Mouse (Mus musculus): Measurements from ENCODE around the gene Tedc1. TPM values are rescaled to one million over a fixed set of nuclear protein-coding genes. Genes with fewer than 3 reads are reported as not detected.

Gene Tedc1
- total and polyA plus RNA-seq, 3 experiments, result 0.34 to 0.52 (median 0.45) TPM

GRCm38 (mm10) chr12:113211772-113212171, 55.6 kb downstream of the Tedc1 start:
- no peak for DNase-seq
- H3K4me1 ChIP-seq (ENCODE audit: control insufficient read depth, insufficient read depth, low read length), result no peaks in the 10 kb centered on the region
- TF ChIP-seq POLR2A (IDR thresholded peaks at IDR 0.05; ENCODE audit: insufficient read depth, low read depth, low read length), result no peak
- no peak for TF ChIP-seq CTCF (IDR thresholded peaks at IDR 0.05)
- TF ChIP-seq EP300 (IDR thresholded peaks at IDR 0.05; ENCODE audit: insufficient read depth, low read depth, low read length), result no peak
- WGBS, result 85% methylated on average over 5 of the region's 5 CpGs
- no peak overlapping the region for H3K27ac ChIP-seq
- no peaks in the 10 kb centered on the region for H3K27me3 ChIP-seq (ENCODE audit: control insufficient read depth, insufficient read depth, low read length)
- intact Hi-C loops (cut with DNase I), result loop anchor here (10.0 kb wide), 1 partner anchor 403 kb away; no protein-coding TSS in a partner anchor
- no peaks in the 10 kb centered on the region for H3K79me2 ChIP-seq (replicated peaks; ENCODE audit: control insufficient read depth, insufficient read depth, low read length)
- H3K9ac ChIP-seq (ENCODE audit: low read depth, low read length), result no peak overlapping the region
- H3K4me3 ChIP-seq, result no peak overlapping the region
- no peaks in the 10 kb centered on the region for H3K36me3 ChIP-seq (ENCODE audit: control insufficient read depth, insufficient read depth, low read length)

DNA sequence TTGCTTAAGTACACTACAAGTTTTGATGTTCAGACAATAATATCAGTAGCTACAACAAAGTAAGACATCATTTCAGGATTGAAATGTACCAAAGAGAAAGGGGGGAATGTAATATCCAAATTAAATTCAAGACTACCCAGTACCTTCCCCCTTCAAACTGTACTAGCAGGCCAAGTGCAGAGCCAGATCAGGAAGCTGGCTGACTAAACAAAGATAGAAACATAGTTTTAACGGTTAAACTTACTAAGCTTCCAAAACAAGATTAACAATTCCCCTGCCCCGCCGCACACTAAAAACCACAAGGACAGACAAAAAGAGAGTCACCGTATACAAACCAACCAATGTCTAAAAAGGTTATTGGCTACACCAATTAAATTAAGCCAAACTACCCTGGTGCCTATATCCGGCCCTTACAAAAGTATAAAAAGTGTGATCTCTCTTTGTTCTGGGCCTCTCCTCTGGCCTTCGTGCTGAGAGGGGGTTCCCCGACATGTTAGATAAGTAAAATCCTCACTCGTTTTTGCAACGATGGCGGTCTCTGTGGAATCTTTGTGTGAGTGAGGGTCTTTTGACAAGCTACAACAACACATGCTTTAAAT, 56.2 kb downstream of the Tedc1 start:
- Histone ChIP-seq H3K27me3 (ENCODE audit: control insufficient read depth, insufficient read depth, low read length) (no peaks in the 10 kb centered on the region), H3K4me1 (ENCODE audit: control insufficient read depth, insufficient read depth, low read length) (no peaks in the 10 kb centered on the region), H3K4me3 (no peak overlapping the region), H3K9ac (ENCODE audit: low read depth, low read length) (no peak overlapping the region), H3K36me3 (ENCODE audit: control insufficient read depth, insufficient read depth, low read length) (no peaks in the 10 kb centered on the region), H3K79me2 (replicated peaks; ENCODE audit: control insufficient read depth, insufficient read depth, low read length) (no peaks in the 10 kb centered on the region), H3K27ac (no peak overlapping the region)
- TF ChIP-seq POLR2A (IDR thresholded peaks at IDR 0.05; ENCODE audit: insufficient read depth, low read depth, low read length) (no peak), EP300 (IDR thresholded peaks at IDR 0.05; ENCODE audit: insufficient read depth, low read depth, low read length) (no peak), CTCF (IDR thresholded peaks at IDR 0.05) (no peak)
- WGBS, result 71% methylated on average over 10 of the region's 10 CpGs
- no peak for DNase-seq
- intact Hi-C loops (cut with DNase I), result loop anchor here (10.0 kb wide), 1 partner anchor 402 kb away; no protein-coding TSS in a partner anchor

DNA sequence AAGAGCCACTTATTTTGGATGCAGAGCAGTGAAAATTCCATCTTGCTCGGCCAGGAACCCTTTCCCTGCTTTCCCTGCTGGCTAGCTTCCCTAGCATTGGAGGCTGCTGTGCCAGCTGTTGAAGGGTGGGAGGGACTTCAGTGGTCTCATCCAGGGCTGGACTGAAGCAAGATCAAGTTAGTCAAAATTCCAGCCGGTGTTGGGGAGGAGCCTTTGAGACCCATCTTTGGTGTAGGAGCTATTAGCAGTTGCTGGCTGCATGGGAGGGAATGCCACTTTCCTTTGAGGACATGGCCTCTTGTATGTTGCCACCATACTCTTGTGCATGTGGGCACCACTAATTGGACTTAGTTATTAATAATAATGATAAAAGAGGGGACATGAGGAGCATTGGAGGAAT, 57.0 kb downstream of the Tedc1 start:
- peak in 1 of 2 experiments; percentile 8 for DNase-seq
- no peaks in the 10 kb centered on the region for H3K79me2 ChIP-seq (replicated peaks; ENCODE audit: control insufficient read depth, insufficient read depth, low read length)
- no peak for TF ChIP-seq EP300 (IDR thresholded peaks at IDR 0.05; ENCODE audit: insufficient read depth, low read depth, low read length)
- TF ChIP-seq CTCF (IDR thresholded peaks at IDR 0.05), result no peak
- TF ChIP-seq POLR2A (IDR thresholded peaks at IDR 0.05; ENCODE audit: insufficient read depth, low read depth, low read length), result no peak
- no peaks in the 10 kb centered on the region for H3K27me3 ChIP-seq (ENCODE audit: control insufficient read depth, insufficient read depth, low read length)
- H3K27ac ChIP-seq, result no peak overlapping the region
- H3K4me1 ChIP-seq (ENCODE audit: control insufficient read depth, insufficient read depth, low read length), result peaks cover 1% of the 10 kb centered on the region; the same call in 1 of the 2 replicates
- H3K36me3 ChIP-seq (ENCODE audit: control insufficient read depth, insufficient read depth, low read length), result no peaks in the 10 kb centered on the region
- H3K4me3 ChIP-seq, result no peak overlapping the region
- intact Hi-C loops (cut with DNase I), result loop anchor here (10.0 kb wide), 1 partner anchor 402 kb away; no protein-coding TSS in a partner anchor
- no peak overlapping the region for H3K9ac ChIP-seq (ENCODE audit: low read depth, low read length)
- WGBS, result 50% methylated on average over 2 of the region's 2 CpGs

DNA sequence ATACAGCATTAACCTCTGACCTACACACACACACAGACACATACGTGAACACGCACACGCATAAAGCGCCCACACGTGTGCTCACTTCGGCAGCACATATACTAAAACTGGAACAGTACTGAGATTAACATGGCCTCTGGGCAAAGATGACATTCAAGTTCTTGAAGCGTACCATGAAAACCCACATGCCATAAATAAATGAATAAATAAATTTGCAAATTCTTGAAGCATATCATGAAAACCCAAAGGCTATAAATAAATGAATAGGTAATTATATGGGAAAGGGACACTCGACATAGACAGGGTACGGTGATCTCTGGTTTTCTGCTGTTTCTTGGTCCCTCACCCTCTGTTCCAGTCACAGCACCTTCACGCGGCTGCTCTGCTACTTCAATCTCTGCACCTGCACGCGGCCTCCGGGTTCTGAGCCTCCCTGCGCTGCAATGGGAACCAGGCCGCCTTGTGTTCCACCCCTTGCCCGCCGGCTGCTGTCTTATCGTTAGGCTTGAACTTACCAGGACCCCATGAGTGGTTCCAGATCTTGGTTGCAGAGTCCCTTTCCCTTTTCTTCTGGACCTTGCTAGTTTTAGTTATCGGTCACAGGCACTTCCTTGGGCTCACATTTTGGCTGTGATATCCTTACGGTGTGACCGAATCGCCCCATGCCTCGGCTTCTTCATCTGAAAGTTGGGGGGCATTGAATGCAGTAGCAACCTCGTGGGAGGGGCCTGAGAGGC, 58.0 kb downstream of the Tedc1 start:
- peak in 1 of 2 experiments; percentile 7 for DNase-seq
- Histone ChIP-seq H3K4me3 (no peak overlapping the region), H3K27ac (no peak overlapping the region), H3K4me1 (ENCODE audit: control insufficient read depth, insufficient read depth, low read length) (peaks cover 1% of the 10 kb centered on the region; the same call in 1 of the 2 replicates), H3K79me2 (replicated peaks; ENCODE audit: control insufficient read depth, insufficient read depth, low read length) (no peaks in the 10 kb centered on the region), H3K36me3 (ENCODE audit: control insufficient read depth, insufficient read depth, low read length) (no peaks in the 10 kb centered on the region), H3K9ac (ENCODE audit: low read depth, low read length) (no peak overlapping the region), H3K27me3 (ENCODE audit: control insufficient read depth, insufficient read depth, low read length) (no peaks in the 10 kb centered on the region)
- intact Hi-C loops (cut with DNase I), result loop anchor here (10.0 kb wide), 1 partner anchor 401 kb away; no protein-coding TSS in a partner anchor
- WGBS, result 84% methylated on average over 25 of the region's 25 CpGs
- no peak for TF ChIP-seq CTCF (IDR thresholded peaks at IDR 0.05)
- TF ChIP-seq POLR2A (IDR thresholded peaks at IDR 0.05; ENCODE audit: insufficient read depth, low read depth, low read length), result no peak
- no peak for TF ChIP-seq EP300 (IDR thresholded peaks at IDR 0.05; ENCODE audit: insufficient read depth, low read depth, low read length)

DNA sequence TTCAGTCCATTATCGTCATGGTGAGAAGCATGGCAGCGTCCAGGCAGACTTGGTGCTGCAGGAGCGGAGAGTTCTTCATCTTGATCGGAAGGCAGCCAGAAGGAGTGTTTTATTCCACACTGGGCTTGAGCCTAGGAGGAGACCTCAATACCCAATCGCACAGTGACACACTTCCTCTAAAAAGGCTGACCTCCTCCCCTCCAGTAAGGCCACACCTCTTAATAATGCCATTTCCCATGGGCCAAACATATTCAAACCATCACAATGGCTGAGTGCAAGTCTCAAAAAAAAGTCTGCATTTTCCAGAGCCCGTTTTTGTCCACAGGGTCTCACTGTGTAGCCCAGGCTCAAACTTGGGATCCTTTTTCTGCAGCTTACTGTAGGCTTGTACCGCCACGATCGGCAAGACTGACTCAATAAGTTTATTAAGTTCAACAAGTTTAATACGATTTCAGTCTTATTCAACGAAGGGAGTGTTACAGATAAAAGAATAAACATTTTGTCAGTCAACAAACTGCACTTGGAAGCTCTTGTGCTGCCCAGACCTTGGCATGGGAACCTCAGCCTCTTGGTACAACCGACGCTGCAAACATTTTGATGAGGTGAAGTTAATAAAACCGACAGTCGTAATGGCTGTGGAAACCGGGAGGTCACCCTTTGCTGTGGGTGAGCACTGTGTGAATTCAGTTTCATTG, 58.9 kb downstream of the Tedc1 start:
- no peak for TF ChIP-seq CTCF (IDR thresholded peaks at IDR 0.05)
- no peak for TF ChIP-seq EP300 (IDR thresholded peaks at IDR 0.05; ENCODE audit: insufficient read depth, low read depth, low read length)
- no peak for TF ChIP-seq POLR2A (IDR thresholded peaks at IDR 0.05; ENCODE audit: insufficient read depth, low read depth, low read length)
- Histone ChIP-seq H3K27ac (no peak overlapping the region), H3K27me3 (ENCODE audit: control insufficient read depth, insufficient read depth, low read length) (no peaks in the 10 kb centered on the region), H3K79me2 (replicated peaks; ENCODE audit: control insufficient read depth, insufficient read depth, low read length) (no peaks in the 10 kb centered on the region), H3K36me3 (ENCODE audit: control insufficient read depth, insufficient read depth, low read length) (no peaks in the 10 kb centered on the region), H3K4me1 (ENCODE audit: control insufficient read depth, insufficient read depth, low read length) (peaks cover 1% of the 10 kb centered on the region; the same call in 1 of the 2 replicates), H3K4me3 (no peak overlapping the region), H3K9ac (ENCODE audit: low read depth, low read length) (no peak overlapping the region)
- intact Hi-C loops (cut with DNase I), result loop anchor here (10.0 kb wide), 1 partner anchor 400 kb away; no protein-coding TSS in a partner anchor
- WGBS, result 77% methylated on average over 16 of the region's 16 CpGs
- peak in 1 of 2 experiments; percentile 8 for DNase-seq

Other genes starting within 250 kb of the Tedc1 start
- 10 to 100 TPM; 25.4 to 27.4 TPM for gene Jag2, start 226.6 kb upstream of the Tedc1 start, total RNA-seq (2021)
- 34.4 and 35.5 TPM in 2 replicates for gene Jag2, start 226.6 kb upstream of the Tedc1 start, polyA plus RNA-seq (2012; rRNA removed)
- gene Nudt14, start 214.3 kb upstream of the Tedc1 start, total RNA-seq (2021), result 1 to 10 TPM; 5.7 to 8.6 TPM
- 11.4 and 14.8 TPM in 2 replicates for gene Nudt14, start 214.3 kb upstream of the Tedc1 start, polyA plus RNA-seq (2012; rRNA removed)
- gene Btbd6, start 179.9 kb upstream of the Tedc1 start, total RNA-seq (2021), result 10 to 100 TPM; 21.8 to 24.3 TPM
- 26.7 and 27.4 TPM in 2 replicates for gene Btbd6, start 179.9 kb upstream of the Tedc1 start, polyA plus RNA-seq (2012; rRNA removed)
- 10 to 100 TPM; 22.3 to 25.1 TPM for gene Brf1, start 155.7 kb upstream of the Tedc1 start, total RNA-seq (2021)
- gene Brf1, start 155.7 kb upstream of the Tedc1 start, polyA plus RNA-seq (2012; rRNA removed), result 22.4 and 29.3 TPM in 2 replicates
- 10 to 100 TPM; 34.9 to 37.5 TPM for gene Pacs2, start 141.9 kb upstream of the Tedc1 start, total RNA-seq (2021)
- 34.8 and 37.4 TPM in 2 replicates for gene Pacs2, start 141.9 kb upstream of the Tedc1 start, polyA plus RNA-seq (2012; rRNA removed)
- under 1 TPM; 0.21 to 0.27 TPM for gene Tex22, start 81.9 kb upstream of the Tedc1 start, total RNA-seq (2021)
- gene Tex22, start 81.9 kb upstream of the Tedc1 start, polyA plus RNA-seq (2012; rRNA removed), result 0.50 TPM in 1 of 2 replicates, not detected in the other
- gene Mta1, start 58.1 kb upstream of the Tedc1 start, total RNA-seq (2021), result 10 to 100 TPM; 44.8 to 54.8 TPM
- gene Mta1, start 58.1 kb upstream of the Tedc1 start, polyA plus RNA-seq (2012; rRNA removed), result 35.4 and 42.4 TPM in 2 replicates
- gene Crip2, start 16.2 kb upstream of the Tedc1 start, total RNA-seq (2021), result 1,000 to 10,000 TPM; 1,390 to 1,660 TPM
- gene Crip2, start 16.2 kb upstream of the Tedc1 start, polyA plus RNA-seq (2012; rRNA removed), result 3,159 and 3,188 TPM in 2 replicates
- 100 to 1,000 TPM; 194 to 200 TPM for gene Crip1, start 10.1 kb upstream of the Tedc1 start, total RNA-seq (2021)
- 429 and 531 TPM in 2 replicates for gene Crip1, start 10.1 kb upstream of the Tedc1 start, polyA plus RNA-seq (2012; rRNA removed)
- under 1 TPM in 1 of 2 experiments, not detected in 1; 0.18 TPM for gene Tmem121, start 29.5 kb downstream of the Tedc1 start, total RNA-seq (2021)
- gene Tmem121, start 29.5 kb downstream of the Tedc1 start, polyA plus RNA-seq (2012; rRNA removed), result 0.41 TPM in 1 of 2 replicates, not detected in the other

Data from heart, adult 2 months (tissue).